Mouse (Mus musculus): Measurements from ENCODE around the gene Frzb. TPM values are rescaled to one million over a fixed set of nuclear protein-coding genes. Genes with fewer than 3 reads are reported as not detected.

Frzb gene
- polyA plus RNA-seq, 1 experiment = 0.86 TPM

DNA sequence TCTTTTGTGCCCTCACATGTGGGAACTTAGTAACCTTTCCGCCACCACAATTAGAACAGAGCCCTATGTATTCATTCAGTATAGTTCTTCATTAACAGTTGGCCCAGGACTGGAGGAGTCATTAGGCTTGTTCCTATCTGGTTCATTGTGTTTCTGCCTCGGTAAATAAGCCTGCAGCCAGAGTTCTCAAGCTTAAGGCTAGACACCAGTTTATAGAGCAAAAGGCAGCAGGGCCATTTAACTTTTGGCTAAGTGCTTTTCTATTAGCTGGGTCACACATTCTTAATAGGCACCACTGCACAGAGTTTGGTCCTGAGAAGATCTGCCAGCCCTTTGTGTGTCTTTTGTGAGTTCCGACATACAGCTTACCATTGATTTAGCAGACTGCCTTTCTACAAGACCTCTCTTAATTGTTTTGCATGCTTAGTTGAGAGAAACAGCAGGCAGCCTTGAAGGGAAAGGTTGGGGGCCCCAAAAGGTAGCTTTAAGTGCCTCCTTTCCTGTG, 48.8 kb downstream of the Frzb start:
- no peak overlapping the region for H3K4me3 ChIP-seq (ENCODE audit: low read depth, low read length)
- H3K36me3 ChIP-seq (ENCODE audit: control insufficient read depth, insufficient read depth, low read length) = no peaks in the 10 kb centered on the region
- no peak overlapping the region for H3K27ac ChIP-seq (ENCODE audit: insufficient read depth, low read depth, low read length)
- H3K4me1 ChIP-seq (ENCODE audit: control insufficient read depth, insufficient read depth, insufficient read length, low read length) = no peaks in the 10 kb centered on the region
- no peak for TF ChIP-seq POLR2A (IDR thresholded peaks at IDR 0.05; ENCODE audit: low read depth, low read length)
- TF ChIP-seq CTCF (IDR thresholded peaks at IDR 0.05; ENCODE audit: extremely low read depth, insufficient read length, insufficient replicate concordance, low read depth, low read length) = no peak
- H3K27me3 ChIP-seq (ENCODE audit: control insufficient read depth, insufficient read depth, low read length) = no peaks in the 10 kb centered on the region
- WGBS = 50% methylated on average over 3 of the region's 3 CpGs

DNA sequence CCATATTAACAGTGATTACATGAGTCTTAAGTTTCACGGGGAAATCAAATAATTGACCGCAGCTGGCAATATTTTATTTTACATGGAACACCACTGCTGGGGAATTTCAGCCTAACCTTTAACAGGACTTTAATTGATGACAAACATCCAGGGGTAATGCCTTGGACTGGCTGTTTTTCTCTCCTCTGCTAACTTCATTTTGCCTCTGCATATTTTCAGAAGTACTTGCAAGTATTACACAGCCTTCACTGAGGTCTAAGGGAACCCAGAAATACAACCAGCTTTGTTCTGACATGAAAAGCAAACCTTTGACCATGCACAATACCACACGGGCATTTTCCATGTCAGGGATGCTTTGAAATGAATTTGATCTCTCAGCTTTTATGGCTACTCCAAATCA, 50.6 kb downstream of the Frzb start:
- 59% methylated on average over 3 of the region's 3 CpGs for WGBS
- Histone ChIP-seq H3K27ac (ENCODE audit: insufficient read depth, low read depth, low read length) (no peak overlapping the region), H3K36me3 (ENCODE audit: control insufficient read depth, insufficient read depth, low read length) (no peaks in the 10 kb centered on the region), H3K27me3 (ENCODE audit: control insufficient read depth, insufficient read depth, low read length) (no peaks in the 10 kb centered on the region), H3K4me3 (ENCODE audit: low read depth, low read length) (no peak overlapping the region), H3K4me1 (ENCODE audit: control insufficient read depth, insufficient read depth, insufficient read length, low read length) (no peaks in the 10 kb centered on the region)
- TF ChIP-seq CTCF (IDR thresholded peaks at IDR 0.05; ENCODE audit: extremely low read depth, insufficient read length, insufficient replicate concordance, low read depth, low read length) = no peak
- no peak for TF ChIP-seq POLR2A (IDR thresholded peaks at IDR 0.05; ENCODE audit: low read depth, low read length)

DNA sequence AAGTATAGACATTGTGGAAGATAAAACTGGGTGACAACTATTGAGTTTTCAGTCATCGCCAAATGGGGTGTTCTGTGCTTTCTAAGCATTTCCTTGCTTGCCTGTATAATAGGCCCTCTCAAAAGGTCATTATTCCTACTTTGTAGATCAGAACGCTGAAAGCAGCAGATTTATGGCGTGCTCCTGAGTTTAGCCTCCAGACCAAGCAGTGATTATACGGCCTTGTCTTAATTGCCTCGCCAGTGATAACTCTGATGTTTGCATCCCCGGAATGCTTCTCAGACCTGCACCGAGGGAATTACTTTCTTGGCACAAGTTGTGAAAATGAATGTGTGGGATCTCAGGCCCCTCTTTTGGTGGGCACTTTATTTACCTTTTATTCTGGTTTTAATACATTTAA, 51.4 kb downstream of the Frzb start:
- no peak overlapping the region for H3K4me3 ChIP-seq (ENCODE audit: low read depth, low read length)
- WGBS = 32% methylated on average over 7 of the region's 7 CpGs
- no peaks in the 10 kb centered on the region for H3K36me3 ChIP-seq (ENCODE audit: control insufficient read depth, insufficient read depth, low read length)
- TF ChIP-seq POLR2A (IDR thresholded peaks at IDR 0.05; ENCODE audit: low read depth, low read length) (no peak), CTCF (IDR thresholded peaks at IDR 0.05; ENCODE audit: extremely low read depth, insufficient read length, insufficient replicate concordance, low read depth, low read length) (no peak)
- no peak overlapping the region for H3K27ac ChIP-seq (ENCODE audit: insufficient read depth, low read depth, low read length)
- no peaks in the 10 kb centered on the region for H3K27me3 ChIP-seq (ENCODE audit: control insufficient read depth, insufficient read depth, low read length)
- no peaks in the 10 kb centered on the region for H3K4me1 ChIP-seq (ENCODE audit: control insufficient read depth, insufficient read depth, insufficient read length, low read length)

DNA sequence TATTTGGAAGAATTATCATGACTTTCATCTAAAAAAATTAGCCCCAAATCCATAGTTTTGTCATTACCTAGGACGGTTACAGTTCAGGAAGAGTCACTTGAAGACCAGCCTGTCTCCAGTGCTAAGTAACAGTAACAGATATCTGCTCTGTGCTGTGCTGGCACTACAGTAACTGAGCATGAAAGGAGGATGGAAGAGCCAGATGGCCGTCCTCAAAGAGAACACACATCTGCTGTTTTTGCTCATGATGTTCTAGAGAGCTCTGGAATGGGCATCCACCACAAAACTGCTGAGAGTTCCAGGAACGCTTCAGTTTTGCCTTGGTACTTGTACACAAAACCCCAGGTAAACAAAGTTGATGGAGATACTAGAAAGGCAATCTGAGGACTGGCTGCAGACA, 59.1 kb downstream of the Frzb start:
- no peak overlapping the region for H3K4me3 ChIP-seq (ENCODE audit: low read depth, low read length)
- H3K27me3 ChIP-seq (ENCODE audit: control insufficient read depth, insufficient read depth, low read length) = no peaks in the 10 kb centered on the region
- 64% methylated on average over 3 of the region's 3 CpGs for WGBS
- no peak overlapping the region for H3K27ac ChIP-seq (ENCODE audit: insufficient read depth, low read depth, low read length)
- no peak for TF ChIP-seq CTCF (IDR thresholded peaks at IDR 0.05; ENCODE audit: extremely low read depth, insufficient read length, insufficient replicate concordance, low read depth, low read length)
- TF ChIP-seq POLR2A (IDR thresholded peaks at IDR 0.05; ENCODE audit: low read depth, low read length) = no peak
- no peaks in the 10 kb centered on the region for H3K4me1 ChIP-seq (ENCODE audit: control insufficient read depth, insufficient read depth, insufficient read length, low read length)
- no peaks in the 10 kb centered on the region for H3K36me3 ChIP-seq (ENCODE audit: control insufficient read depth, insufficient read depth, low read length)

DNA sequence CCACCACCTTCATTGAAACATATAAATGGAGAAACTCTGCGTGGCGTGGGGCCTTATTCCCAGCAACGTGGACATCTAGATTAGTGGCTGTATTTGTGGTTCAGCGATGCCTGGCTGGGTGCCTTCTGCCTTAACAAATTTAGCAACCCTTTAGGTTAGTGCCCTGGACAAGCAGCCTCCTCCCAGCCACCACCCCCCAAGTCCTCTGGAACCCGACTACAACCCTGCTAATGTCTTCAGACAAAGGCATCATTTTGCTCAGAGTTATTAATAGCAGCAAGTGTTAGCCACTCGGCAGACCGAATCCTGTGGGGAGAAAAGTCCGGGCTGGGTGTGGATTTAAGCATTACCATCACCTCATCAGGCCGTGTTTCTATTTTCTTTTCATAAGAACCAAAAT, 59.8 kb downstream of the Frzb start:
- H3K27me3 ChIP-seq (ENCODE audit: control insufficient read depth, insufficient read depth, low read length) = no peaks in the 10 kb centered on the region
- H3K4me3 ChIP-seq (ENCODE audit: low read depth, low read length) = no peak overlapping the region
- no peaks in the 10 kb centered on the region for H3K4me1 ChIP-seq (ENCODE audit: control insufficient read depth, insufficient read depth, insufficient read length, low read length)
- no peaks in the 10 kb centered on the region for H3K36me3 ChIP-seq (ENCODE audit: control insufficient read depth, insufficient read depth, low read length)
- 71% methylated on average over 9 of the region's 9 CpGs for WGBS
- TF ChIP-seq CTCF (IDR thresholded peaks at IDR 0.05; ENCODE audit: extremely low read depth, insufficient read length, insufficient replicate concordance, low read depth, low read length) (no peak), POLR2A (IDR thresholded peaks at IDR 0.05; ENCODE audit: low read depth, low read length) (no peak)
- H3K27ac ChIP-seq (ENCODE audit: insufficient read depth, low read depth, low read length) = no peak overlapping the region

DNA sequence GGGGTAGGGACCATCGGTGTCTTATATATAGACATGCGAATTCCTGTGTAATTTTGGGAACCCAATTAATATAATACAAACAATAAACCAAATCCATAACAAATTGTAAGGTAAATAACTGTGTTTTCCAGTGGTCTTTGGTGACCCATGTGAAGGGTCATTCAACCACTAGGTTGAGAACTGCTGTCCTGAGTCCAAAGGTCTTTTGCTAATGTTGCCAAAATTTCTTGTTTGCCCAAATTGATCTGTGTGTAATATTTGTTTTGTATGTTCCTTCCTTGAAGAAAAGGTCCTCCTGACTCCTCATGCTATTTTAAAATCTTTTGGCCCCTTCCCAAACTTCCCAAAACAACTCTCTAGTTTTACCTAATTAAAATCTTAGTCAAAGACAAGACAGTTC, 61.2 kb downstream of the Frzb start:
- TF ChIP-seq CTCF (IDR thresholded peaks at IDR 0.05; ENCODE audit: extremely low read depth, insufficient read length, insufficient replicate concordance, low read depth, low read length) = no peak
- TF ChIP-seq POLR2A (IDR thresholded peaks at IDR 0.05; ENCODE audit: low read depth, low read length) = no peak
- WGBS = 88% methylated on average over 2 of the region's 2 CpGs
- Histone ChIP-seq H3K27ac (ENCODE audit: insufficient read depth, low read depth, low read length) (no peak overlapping the region), H3K4me3 (ENCODE audit: low read depth, low read length) (no peak overlapping the region), H3K4me1 (ENCODE audit: control insufficient read depth, insufficient read depth, insufficient read length, low read length) (no peaks in the 10 kb centered on the region), H3K27me3 (ENCODE audit: control insufficient read depth, insufficient read depth, low read length) (no peaks in the 10 kb centered on the region), H3K36me3 (ENCODE audit: control insufficient read depth, insufficient read depth, low read length) (no peaks in the 10 kb centered on the region)

DNA sequence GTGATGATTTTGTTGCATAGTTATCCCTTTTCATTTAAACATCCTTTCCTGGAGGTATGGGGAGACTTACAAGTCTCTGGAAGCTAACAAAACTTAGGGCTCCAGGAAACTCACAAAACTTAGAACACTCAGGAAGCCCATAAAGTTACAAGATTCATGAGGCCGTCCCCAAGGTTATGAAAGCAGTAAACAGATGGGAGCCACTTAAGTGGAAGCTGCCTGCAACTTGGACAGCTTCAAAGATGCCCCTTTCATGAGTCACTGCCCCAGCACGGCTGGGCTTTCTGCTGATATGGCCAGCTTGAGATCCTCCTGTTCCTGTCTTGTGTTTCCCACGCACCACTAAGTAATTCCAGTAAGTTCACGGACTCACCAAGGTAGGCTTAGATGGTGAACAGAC, 63.0 kb downstream of the Frzb start:
- 50% methylated on average over 4 of the region's 4 CpGs for WGBS
- Histone ChIP-seq H3K4me3 (ENCODE audit: low read depth, low read length) (no peak overlapping the region), H3K27ac (ENCODE audit: insufficient read depth, low read depth, low read length) (no peak overlapping the region), H3K36me3 (ENCODE audit: control insufficient read depth, insufficient read depth, low read length) (no peaks in the 10 kb centered on the region), H3K4me1 (ENCODE audit: control insufficient read depth, insufficient read depth, insufficient read length, low read length) (no peaks in the 10 kb centered on the region), H3K27me3 (ENCODE audit: control insufficient read depth, insufficient read depth, low read length) (no peaks in the 10 kb centered on the region)
- TF ChIP-seq CTCF (IDR thresholded peaks at IDR 0.05; ENCODE audit: extremely low read depth, insufficient read length, insufficient replicate concordance, low read depth, low read length) (no peak), POLR2A (IDR thresholded peaks at IDR 0.05; ENCODE audit: low read depth, low read length) (no peak)

DNA sequence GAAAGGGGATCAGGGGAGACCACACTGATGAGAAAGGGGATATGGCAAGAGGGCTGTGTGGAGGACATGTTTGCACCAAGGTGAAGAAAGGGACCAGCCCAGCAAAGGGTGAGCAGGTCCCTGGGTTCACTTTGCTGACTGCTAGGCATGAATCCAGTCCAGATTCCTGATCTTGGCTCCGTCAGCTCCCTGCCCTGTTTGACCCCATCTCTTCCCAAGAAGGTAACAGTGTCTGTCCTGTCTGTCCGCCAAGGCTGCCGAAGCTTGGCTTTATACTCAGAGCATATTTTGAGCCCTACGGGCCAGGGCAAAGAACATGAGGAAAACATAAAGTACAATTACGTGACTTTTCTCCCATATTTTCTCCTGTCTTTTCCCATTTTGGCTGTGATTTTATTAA, 67.6 kb downstream of the Frzb start:
- 90% methylated on average over 5 of the region's 5 CpGs for WGBS
- Histone ChIP-seq H3K36me3 (ENCODE audit: control insufficient read depth, insufficient read depth, low read length) (no peaks in the 10 kb centered on the region), H3K27me3 (ENCODE audit: control insufficient read depth, insufficient read depth, low read length) (no peaks in the 10 kb centered on the region), H3K27ac (ENCODE audit: insufficient read depth, low read depth, low read length) (no peak overlapping the region), H3K4me1 (ENCODE audit: control insufficient read depth, insufficient read depth, insufficient read length, low read length) (no peaks in the 10 kb centered on the region), H3K4me3 (ENCODE audit: low read depth, low read length) (no peak overlapping the region)
- no peak for TF ChIP-seq POLR2A (IDR thresholded peaks at IDR 0.05; ENCODE audit: low read depth, low read length)
- no peak for TF ChIP-seq CTCF (IDR thresholded peaks at IDR 0.05; ENCODE audit: extremely low read depth, insufficient read length, insufficient replicate concordance, low read depth, low read length)

All from small intestine, adult 2 months (tissue).